Mouse (Mus musculus) testis, postnatal 10 days (tissue): ENCODE results near the gene Ubald2.
"Not testable (repeated sequence)": the region's sequence is repeated elsewhere in the genome, so short reads cannot be mapped to it uniquely, and the experiment has no call there.

Source experiments
- DNase-seq: peaks from one replicate; pipeline ENCODE4 v3.0.0; 2021; ENCODE audit warnings: low spot score

Ubald2 gene

GRCm38 (mm10) chr11:116463833-116464232 lies 29.9 kb downstream of the Ubald2 start:
- DNase-seq: peak; percentile 95

DNA sequence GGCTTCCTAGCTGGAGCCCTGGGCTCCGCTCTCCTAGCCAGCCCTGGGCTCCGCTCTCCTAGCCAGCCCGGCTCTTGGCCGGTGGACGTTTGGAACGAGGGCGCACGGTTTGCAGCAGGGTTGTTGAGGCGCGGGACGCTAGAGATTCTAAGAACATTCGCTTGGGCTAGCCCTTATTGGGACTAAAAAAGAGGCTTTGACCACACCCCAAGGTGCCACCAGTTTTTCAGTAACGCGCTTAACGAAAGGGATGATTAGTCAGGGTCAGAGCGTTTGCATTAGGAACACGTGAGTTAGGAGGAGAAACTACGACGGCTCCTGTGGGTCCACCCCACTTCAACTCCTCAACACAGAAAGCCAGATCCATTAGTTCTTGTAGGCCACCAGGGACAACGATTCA lies 32.2 kb downstream of the Ubald2 start, which contains the start of gene Qrich2:
Qrich2 (minus strand) TSS at position 101 of the 400 bp plus-strand sequence.
- DNase-seq: no peak

GRCm38 (mm10) chr11:116468338-116468737 lies 34.4 kb downstream of the Ubald2 start:
- DNase-seq: not testable (repeated sequence)

- no peak for DNase-seq
Observed at GRCm38 (mm10) chr11:116470249-116470648, 36.4 kb downstream of the Ubald2 start.

GRCm38 (mm10) chr11:116470896-116471295 lies 37.0 kb downstream of the Ubald2 start:
- DNase-seq: no peak

GRCm38 (mm10) chr11:116472275-116472674 lies 38.4 kb downstream of the Ubald2 start:
- no peak for DNase-seq

DNA sequence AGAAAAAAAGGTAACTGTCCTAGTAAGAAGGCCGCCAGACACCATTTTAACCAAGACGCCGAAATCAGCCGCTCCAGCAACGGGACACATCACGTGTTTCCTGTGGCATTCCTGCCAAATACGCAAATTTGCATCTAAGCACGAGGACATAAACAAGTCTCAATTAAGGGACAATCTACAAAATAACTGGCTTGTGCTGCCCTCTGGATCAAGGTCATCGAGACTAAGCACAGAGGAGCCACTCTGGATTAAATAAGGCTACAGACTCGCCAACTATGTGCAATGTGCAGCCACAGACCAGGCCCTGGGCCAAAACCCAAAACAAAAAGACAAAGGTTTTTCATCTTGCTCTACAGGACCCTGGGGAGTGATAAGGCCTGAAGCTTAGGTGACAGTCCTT lies 42.1 kb downstream of the Ubald2 start:
- peak; percentile 69 for DNase-seq

- no peak for DNase-seq
Observed at GRCm38 (mm10) chr11:116476696-116477095, 42.8 kb downstream of the Ubald2 start.

DNA sequence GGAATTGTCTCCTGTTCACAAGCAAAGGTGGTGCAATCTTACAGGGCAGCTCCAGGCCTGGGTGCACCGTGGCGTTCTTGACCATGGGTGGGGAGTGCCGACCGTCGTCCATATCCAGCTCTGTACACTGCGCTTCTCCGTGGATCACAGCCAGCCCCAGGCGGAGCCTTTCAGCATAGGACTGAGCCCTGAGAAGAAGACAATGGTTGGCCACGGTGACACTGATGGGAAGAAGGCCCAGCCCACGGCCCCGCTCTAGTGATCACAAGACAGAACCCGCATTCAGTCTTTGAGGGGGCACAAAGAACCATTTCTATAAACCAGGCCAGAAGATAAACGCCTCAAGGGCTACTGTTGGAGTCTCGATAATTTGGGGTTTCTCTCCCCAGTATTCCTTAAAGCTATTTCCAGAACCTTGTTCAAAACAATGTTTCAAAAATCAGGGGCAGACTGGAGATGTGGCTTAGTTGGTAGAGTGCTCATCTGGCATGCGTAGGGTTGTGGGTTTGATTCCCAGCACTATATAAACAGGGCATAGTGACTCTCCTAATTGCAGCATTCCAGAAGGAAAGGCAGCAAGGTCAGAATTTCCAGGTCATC lies 43.4 kb downstream of the Ubald2 start:
- DNase-seq: peak; percentile 63

DNA sequence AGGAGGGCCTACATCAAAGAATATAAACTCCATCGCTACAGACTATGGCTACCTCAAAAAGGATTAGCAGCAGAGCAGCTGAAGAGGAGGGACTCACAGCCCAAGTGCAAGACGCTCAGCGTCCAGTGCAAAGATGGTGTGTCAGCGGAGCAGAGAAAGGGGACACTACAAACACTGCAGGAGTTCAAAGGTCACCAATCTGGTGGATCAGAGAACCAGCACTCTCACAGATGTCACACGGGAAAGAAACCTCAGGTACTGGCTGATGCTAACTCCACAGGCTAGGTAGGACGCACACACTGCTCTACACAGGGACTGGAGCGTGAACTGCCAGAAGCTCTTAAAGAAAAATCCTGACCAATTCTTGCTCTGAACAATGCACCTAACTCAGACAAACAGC lies 45.1 kb downstream of the Ubald2 start:
- no peak for DNase-seq

GRCm38 (mm10) chr11:116479832-116480231 lies 45.9 kb downstream of the Ubald2 start:
- DNase-seq: no peak

- DNase-seq: no peak
Observed at GRCm38 (mm10) chr11:116480975-116481374, 47.1 kb downstream of the Ubald2 start.

- no peak for DNase-seq
Observed at GRCm38 (mm10) chr11:116481776-116482175, 47.9 kb downstream of the Ubald2 start.

- DNase-seq: no peak
Observed at GRCm38 (mm10) chr11:116484261-116484660, 50.4 kb downstream of the Ubald2 start.

- no peak for DNase-seq
Observed at GRCm38 (mm10) chr11:116488207-116488606, 54.3 kb downstream of the Ubald2 start.
